Mouse (Mus musculus): ENCODE data around the gene Gm20604.

- TF ChIP-seq POLR2A (IDR thresholded peaks at IDR 0.05; ENCODE audit: control insufficient read depth, extremely low read depth, insufficient read depth, low read length, poor library complexity) (no peak), CTCF (IDR thresholded peaks at IDR 0.05; ENCODE audit: borderline replicate concordance, control insufficient read depth, extremely low read depth, insufficient read depth, low read length, poor library complexity) (no peak)
Measured at GRCm38 (mm10) chr12:102761668-102762067, 3.2 kb upstream of the Gm20604 start.
